Mouse (Mus musculus) kidney, adult 18-20 months (tissue): ENCODE results near the gene Ly86.

ENCODE experiments used
- DNase-seq: peaks from one replicate; pipeline ENCODE4 v3.0.0; 2021

Ly86 gene

GRCm38 (mm10) chr13:37433730-37434129, 88.7 kb downstream of the Ly86 start:
- no peak for DNase-seq

- peak; percentile 59 for DNase-seq
Observed at GRCm38 (mm10) chr13:37434137-37434772, 89.2 kb downstream of the Ly86 start.

- DNase-seq, result no peak
Observed at GRCm38 (mm10) chr13:37434841-37435240, 89.8 kb downstream of the Ly86 start.

GRCm38 (mm10) chr13:37436267-37437013, 91.4 kb downstream of the Ly86 start:
- no peak for DNase-seq

GRCm38 (mm10) chr13:37438788-37439187, 93.8 kb downstream of the Ly86 start:
- DNase-seq, result no peak

- no peak for DNase-seq
Observed at GRCm38 (mm10) chr13:37439477-37439876, 94.5 kb downstream of the Ly86 start.

- DNase-seq, result no peak
Observed at GRCm38 (mm10) chr13:37439941-37440340, 94.9 kb downstream of the Ly86 start.

GRCm38 (mm10) chr13:37440593-37441307, 95.7 kb downstream of the Ly86 start:
- no peak for DNase-seq

- no peak for DNase-seq
Observed at GRCm38 (mm10) chr13:37442058-37442457, 97.0 kb downstream of the Ly86 start.

GRCm38 (mm10) chr13:37442531-37442930, 97.5 kb downstream of the Ly86 start:
- no peak for DNase-seq

- no peak for DNase-seq
Observed at GRCm38 (mm10) chr13:37446699-37447258, 101.8 kb downstream of the Ly86 start.

- DNase-seq, result no peak
Observed at GRCm38 (mm10) chr13:37451021-37451420, 106.0 kb downstream of the Ly86 start.

- DNase-seq, result no peak
Observed at GRCm38 (mm10) chr13:37451471-37451870, 106.5 kb downstream of the Ly86 start.

GRCm38 (mm10) chr13:37452022-37452941, 107.3 kb downstream of the Ly86 start:
- peak; percentile 68 for DNase-seq

- DNase-seq, result peak; percentile 89
Observed at GRCm38 (mm10) chr13:37453203-37453602, 108.2 kb downstream of the Ly86 start.

- no peak for DNase-seq
Observed at GRCm38 (mm10) chr13:37454356-37454755, 109.3 kb downstream of the Ly86 start.

- no peak for DNase-seq
Observed at GRCm38 (mm10) chr13:37455561-37455960, 110.6 kb downstream of the Ly86 start.

GRCm38 (mm10) chr13:37457007-37457827, 112.2 kb downstream of the Ly86 start:
- peak; percentile 67 for DNase-seq

GRCm38 (mm10) chr13:37458557-37458956, 113.5 kb downstream of the Ly86 start:
- no peak for DNase-seq

- DNase-seq, result no peak
Observed at GRCm38 (mm10) chr13:37459022-37459421, 114.0 kb downstream of the Ly86 start.
